Mouse (Mus musculus) spleen, postnatal 36 days (tissue): Measurements from ENCODE around the gene Fgfr2.
"Not testable (repeated sequence)": the region's sequence is repeated elsewhere in the genome, so short reads cannot be mapped to it uniquely, and the experiment has no call there.

Experiments
- DNase-seq, 2 experiments: peaks; one replicate each; pipeline ENCODE4 v3.0.0; 2022; ENCODE audit warnings: low spot score in 2 of 2, mixed read lengths in 1 of 2

Gene Fgfr2

DNA sequence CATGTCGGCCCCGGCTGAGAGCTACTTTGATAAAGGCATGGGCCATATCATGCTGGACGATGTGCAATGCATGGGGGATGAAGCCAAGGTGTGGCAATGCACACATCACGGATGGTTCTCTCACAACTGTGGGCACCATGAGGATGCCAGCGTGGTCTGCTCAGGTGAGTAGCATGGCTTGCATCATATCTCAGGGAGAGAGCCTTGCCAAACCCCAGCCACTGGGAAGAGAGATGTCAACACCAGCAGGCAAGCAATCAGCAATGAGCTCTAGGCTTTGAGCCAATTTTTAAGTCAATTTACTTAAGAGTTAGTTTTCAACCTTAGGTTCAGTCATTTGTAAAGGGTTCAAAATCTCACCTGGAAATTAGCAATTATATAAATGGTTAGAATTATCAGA lies 1866.3 kb downstream of the Fgfr2 start:
- DNase-seq, result no peak

DNA sequence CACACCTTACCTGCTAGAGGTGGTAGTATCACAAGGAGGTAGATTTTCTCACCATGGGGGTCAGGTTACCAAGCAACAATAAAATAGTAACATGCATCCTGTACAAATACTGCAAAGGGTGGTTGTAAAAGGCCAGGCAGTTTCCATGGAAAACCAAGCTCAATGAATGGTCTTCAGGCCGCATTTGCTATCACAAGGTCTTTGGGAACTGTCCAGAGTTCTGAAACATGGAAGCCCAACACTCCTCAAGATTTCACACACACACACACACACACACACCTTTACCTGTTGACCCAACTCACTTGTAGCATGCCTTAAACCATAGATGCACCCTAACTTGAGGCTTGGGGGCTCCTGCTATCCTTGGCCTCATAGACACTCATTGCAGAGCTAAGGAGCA lies 1878.2 kb downstream of the Fgfr2 start:
- DNase-seq, result no peak

GRCm38 (mm10) chr7:131236091-131236490 lies 1887.1 kb downstream of the Fgfr2 start:
- no peak for DNase-seq

GRCm38 (mm10) chr7:131223086-131223485 lies 1900.1 kb downstream of the Fgfr2 start:
- DNase-seq, result no peak

DNA sequence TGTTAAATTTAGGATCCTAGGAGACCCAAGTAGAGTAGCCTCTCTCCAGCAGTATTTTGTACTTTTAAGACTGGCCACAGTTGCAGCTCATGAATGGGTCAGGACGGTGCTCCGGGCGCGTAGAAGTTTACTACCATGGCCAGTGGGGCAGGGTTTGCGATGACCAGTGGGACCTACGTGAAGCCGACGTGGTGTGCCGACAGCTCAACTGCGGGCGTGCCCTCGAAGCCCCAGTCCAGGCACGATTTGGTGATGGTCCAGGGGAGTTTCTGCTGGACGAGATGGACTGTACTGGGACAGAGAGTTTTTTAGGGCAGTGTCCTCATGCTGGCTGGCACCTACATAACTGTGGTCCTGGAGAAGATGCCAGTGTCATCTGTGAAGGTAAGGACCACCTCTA lies 1935.2 kb downstream of the Fgfr2 start:
- no peak for DNase-seq

- DNase-seq, result no peak
Measured at GRCm38 (mm10) chr7:131187047-131187446, 1936.1 kb downstream of the Fgfr2 start.

- no peak for DNase-seq
Measured at GRCm38 (mm10) chr7:131184339-131184738, 1938.8 kb downstream of the Fgfr2 start.

DNA sequence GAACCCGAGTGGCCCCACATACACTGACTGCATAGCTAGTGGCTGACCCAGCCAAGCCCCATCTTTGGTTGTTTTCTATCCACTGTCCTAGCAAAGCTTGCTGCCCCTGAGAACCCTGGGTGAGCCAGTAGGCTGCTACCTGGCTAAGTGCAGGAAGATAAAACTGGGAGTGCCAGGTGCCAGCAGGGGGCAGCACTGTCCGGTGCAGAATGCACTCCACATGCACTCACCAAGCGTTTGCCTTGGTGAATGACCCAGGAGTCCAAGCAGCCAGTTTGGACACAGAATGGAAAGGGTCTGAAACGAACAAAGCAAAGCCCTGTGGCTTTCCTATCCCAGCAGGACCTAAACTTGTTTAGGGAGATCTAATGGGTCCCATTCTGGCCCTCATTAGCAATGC lies 1940.5 kb downstream of the Fgfr2 start:
- DNase-seq, result no peak

GRCm38 (mm10) chr7:131174121-131174520 lies 1949.0 kb downstream of the Fgfr2 start, which contains the start of gene 5430419D17Rik:
5430419D17Rik (plus strand) TSS chr7:131174402.
- DNase-seq, result no peak

DNA sequence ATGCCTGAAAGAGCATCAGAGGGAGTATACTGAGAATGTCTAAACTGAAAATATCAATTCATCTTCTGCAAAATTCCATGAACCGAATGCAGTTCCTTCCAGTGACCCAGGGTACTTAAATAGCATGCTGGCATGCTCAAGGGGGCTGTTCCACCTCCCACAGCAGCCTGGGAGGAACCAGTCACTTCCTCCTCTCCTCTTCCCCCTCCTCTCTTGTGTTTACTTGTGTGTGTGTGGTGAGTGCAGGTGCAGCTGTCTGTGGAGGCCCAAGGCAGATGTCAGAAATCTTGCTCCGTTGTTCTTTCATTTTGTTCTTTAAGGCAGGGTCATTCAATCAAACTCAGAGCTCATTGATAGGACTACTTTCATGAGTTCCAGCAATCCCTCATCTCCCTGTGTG lies 1954.1 kb downstream of the Fgfr2 start:
- no peak for DNase-seq

GRCm38 (mm10) chr7:131167771-131168170 lies 1955.4 kb downstream of the Fgfr2 start:
- DNase-seq, result no peak

GRCm38 (mm10) chr7:131162251-131162650 lies 1960.9 kb downstream of the Fgfr2 start:
- no peak for DNase-seq

GRCm38 (mm10) chr7:131153044-131153443 lies 1970.1 kb downstream of the Fgfr2 start:
- DNase-seq, result no peak

DNA sequence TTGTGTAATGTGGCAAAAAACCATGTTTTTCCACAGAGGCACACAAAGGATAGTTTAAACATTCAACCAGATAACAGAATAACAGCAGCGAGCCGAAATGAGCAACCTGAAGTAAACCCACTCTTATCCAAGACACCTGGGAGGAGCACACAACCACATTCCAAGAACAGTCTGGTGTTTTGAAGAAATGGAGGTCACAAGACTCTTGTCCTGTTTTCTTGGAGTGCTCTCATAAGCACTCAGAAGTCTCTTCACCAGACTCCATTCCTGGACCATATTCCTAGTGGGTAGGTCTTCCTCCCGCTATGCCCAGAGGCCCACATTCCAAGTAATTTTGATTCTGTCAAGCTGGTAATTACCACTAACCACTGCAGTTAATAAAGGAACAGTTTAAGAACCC lies 1973.0 kb downstream of the Fgfr2 start:
- no peak for DNase-seq

DNA sequence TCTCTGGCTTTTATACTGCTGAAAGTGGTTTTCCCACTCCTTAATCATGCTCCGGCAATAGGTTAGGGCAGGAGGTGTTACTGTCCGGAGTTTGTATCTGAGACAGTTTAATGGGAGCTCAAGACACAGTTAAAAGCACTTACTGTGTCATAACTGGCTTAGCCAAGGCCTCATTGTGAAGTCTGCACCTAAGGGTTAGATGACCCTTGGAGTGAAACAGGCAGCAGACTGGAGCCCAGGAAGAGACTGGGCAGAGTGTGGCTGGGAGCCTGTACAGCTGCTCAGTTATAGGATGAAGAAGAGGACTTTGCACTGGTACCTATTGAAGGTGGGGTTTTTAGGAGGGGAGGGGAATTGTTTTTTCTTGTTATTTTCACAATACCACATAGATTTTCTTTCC lies 1976.9 kb downstream of the Fgfr2 start, which contains the start of gene 4933402N03Rik:
TSS of gene 4933402N03Rik (minus strand) at position 101 of the 400 bp plus-strand sequence.
- no peak for DNase-seq

GRCm38 (mm10) chr7:131133181-131133580 lies 1990.0 kb downstream of the Fgfr2 start:
- no peak for DNase-seq

GRCm38 (mm10) chr7:131130021-131130420 lies 1993.1 kb downstream of the Fgfr2 start:
- DNase-seq, result no peak

- DNase-seq, result no peak
Measured at GRCm38 (mm10) chr7:131122210-131122807, 2000.8 kb downstream of the Fgfr2 start.

DNA sequence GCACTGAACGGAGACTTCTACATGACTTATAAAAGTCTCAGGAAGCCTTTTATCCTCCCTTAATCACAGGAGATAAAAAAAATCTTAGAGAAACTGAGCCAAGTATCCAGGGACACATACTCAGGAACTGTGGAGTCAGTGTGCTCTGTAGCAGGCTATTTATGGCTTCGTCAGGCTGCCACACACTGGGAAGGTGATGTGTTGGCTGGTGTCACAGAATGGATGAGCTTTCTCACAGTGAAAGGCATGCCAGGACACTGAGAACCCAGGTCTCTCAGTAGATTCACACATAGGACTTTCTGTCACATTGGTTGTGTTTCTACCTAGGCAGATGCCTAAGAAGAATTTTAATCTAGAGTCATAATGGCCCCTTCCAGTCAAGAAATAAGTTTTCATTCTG lies 2008.7 kb downstream of the Fgfr2 start:
- DNase-seq, result no peak

DNA sequence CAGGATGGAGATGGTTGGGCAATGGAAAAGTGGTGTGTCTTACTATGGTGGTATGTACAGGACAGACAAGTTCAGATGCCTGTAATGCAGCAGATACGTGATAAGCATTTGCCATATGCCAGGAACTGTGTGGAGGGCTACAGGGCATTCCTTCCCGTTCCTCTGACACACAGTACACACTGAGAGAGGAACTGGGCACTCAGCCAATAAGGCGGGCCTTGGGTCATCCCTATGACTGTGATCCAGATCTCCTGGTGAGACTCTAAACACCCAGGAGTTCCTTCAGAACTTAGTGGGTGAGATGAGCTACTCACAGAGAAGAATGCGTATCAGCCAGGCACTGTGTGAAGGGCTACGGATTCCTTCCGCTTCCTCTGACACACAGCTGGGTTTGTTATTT lies 2009.5 kb downstream of the Fgfr2 start:
- no peak for DNase-seq

DNA sequence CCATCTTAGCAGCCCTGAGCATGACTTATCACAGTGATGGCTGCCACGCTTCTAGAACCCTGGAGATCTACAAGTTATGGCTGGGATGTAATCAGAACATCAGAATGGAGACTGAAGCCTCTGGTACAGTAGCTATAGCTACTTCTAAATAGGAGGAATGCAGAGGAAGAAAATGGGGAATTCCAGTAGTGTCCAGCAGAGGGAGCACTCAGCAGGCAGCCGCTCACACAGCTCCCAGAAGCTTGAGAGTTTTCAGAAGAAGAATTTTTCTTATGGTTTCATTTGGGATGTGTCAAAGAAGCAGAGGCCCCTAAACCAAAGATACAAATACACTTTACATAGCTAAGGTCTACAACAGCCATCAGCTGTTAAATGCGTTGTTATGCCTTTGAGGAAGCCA lies 2010.7 kb downstream of the Fgfr2 start:
- DNase-seq, result no peak

- DNase-seq, result not testable (repeated sequence)
Measured at GRCm38 (mm10) chr7:131082403-131082802, 2040.7 kb downstream of the Fgfr2 start.

DNA sequence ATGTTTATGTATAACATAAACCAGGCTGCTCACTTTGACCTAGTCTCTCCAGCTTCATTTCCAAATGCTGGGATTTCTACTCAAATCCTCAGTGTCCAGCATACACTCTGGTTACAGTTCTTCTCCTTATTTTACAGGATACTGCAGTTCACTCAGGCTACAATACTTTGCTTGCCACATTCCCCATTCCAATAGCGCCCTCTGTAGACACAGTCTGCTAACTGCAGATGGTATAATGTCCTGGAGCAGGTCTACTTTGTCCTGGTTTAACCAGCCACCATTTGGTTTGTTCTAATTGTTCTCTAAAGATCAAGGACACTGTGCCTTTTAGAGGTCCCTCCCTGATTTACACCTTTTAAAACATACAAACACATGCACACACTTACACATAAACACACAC lies 2047.2 kb downstream of the Fgfr2 start:
- peak; percentile 9 to 31 for DNase-seq

DNA sequence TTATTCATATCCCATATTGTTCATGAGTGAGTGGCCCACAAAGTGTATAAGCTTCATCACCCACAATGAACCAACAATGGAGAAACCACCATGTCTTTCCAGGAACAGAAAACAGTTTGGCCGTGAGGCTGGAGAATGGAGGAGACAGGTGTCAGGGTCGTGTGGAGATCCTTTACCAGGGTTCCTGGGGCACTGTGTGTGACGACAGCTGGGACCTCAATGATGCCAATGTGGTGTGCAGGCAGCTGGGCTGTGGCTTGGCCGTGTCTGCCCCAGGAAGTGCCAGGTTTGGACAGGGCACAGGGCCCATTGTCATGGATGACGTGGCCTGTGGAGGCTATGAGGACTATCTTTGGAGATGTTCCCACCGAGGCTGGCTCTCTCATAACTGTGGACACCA lies 2049.1 kb downstream of the Fgfr2 start:
- not testable (repeated sequence) for DNase-seq
